Mouse (Mus musculus): ENCODE data around the gene Cenpp.

Cenpp gene

GRCm38 (mm10) chr13:49652481-49653179, at the start of gene Cenpp, which contains the start of gene Nol8:
Cenpp (minus strand) TSS chr13:49652785.
Nol8 (plus strand) TSS chr13:49653078.
- in situ Hi-C loops (cut with MboI; ENCODE audit: low sequenced_read_pairs) = no loop called here

DNA sequence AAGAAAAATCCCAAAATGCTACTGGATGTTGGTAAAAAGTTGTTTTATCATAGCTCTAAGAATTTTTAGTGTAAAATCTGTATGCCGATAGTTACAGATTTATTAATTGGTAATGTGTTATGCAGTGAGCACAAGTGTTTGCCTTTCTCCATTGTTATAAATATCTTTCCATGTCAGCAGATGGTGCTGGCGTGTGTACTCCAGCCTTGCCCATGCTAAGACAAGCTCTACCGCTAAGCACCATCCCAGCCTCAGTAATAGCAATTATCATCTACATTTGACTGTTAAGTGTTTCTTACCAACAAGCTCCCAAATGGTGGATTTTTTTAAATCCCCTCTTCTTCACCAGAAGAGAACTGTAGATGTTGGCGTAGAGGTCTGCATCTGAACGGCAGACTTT, 38.5 kb upstream of the Cenpp start:
- in situ Hi-C loops (cut with MboI; ENCODE audit: low sequenced_read_pairs) = no loop called here

DNA sequence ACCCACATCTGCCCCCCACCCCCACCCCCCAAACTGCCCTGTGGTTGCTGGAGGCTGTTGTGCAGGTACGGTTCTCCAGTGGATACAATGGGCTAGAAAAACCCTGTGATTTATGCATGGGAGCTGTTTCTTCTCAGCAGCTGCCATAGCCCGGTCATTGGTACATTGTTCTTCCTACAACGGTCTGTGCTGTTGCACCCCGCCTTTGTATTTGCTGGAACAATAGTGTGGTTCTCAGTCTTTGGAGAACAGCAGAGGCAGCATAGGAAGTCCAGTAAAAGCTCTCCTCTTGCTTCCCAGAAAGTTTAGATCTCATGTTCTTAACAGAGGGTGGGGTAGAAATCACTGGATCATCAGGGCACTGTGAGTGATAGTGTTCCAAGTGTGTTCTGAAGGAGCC, 31.7 kb upstream of the Cenpp start:
- in situ Hi-C loops (cut with MboI; ENCODE audit: low sequenced_read_pairs) = no loop called here

DNA sequence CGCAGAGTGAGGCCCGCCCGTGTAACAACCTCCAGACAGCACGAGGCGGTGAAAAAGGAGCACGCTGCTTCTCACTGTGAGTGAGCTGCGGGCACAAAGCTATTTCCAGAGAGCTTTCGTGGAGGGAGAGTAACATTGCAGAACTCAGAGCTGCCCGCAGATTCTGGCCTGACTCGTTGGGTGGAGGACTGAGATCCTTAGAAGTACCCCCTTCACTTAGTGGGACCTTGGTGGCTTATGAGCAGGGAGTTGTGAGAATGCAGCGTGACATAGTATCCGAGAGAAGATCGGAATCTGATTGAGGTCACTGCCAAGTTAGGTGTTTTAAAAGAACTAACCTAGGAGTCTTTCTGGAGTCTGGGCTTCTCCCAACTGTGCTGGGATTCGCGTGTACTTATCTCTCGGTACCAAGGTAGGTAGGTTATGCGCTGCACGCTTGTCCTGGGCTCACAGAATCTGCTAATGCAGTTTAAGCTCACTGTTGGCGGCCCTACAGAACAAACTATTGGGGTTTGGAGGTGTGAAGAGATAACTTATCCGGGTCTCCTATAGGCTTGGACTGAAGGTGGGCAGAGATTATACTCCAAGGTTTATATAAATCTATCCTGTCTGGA, 29.8 kb upstream of the Cenpp start:
- in situ Hi-C loops (cut with MboI; ENCODE audit: low sequenced_read_pairs) = no loop called here

GRCm38 (mm10) chr13:49681351-49682232, 29.0 kb upstream of the Cenpp start, which contains the start of gene Iars:
Iars (plus strand) TSS chr13:49682100.
- in situ Hi-C loops (cut with MboI; ENCODE audit: low sequenced_read_pairs) = no loop called here

- in situ Hi-C loops (cut with MboI; ENCODE audit: low sequenced_read_pairs) = no loop called here
These were observed 25.2 kb upstream of the Cenpp start for GRCm38 (mm10) chr13:49677793-49678192.

DNA sequence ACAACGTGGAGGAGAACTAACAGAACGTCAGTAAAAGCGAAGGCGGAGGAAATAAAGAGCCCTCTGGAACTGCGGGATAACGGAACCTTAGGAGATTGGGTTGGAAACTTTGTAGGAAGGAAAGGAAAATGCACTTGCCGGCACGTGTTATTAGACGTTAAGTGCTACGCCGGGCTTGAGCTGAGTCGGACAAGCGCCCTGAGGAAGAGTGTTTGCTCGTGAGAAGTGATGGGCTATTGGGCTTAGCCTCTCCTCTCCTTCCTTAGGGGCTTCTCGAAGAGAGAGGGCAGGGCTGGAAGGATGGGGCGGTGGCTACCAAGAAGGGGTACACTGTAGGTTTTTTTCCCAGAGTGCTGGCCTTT, 576 bp upstream of the Cenpp start:
- in situ Hi-C loops (cut with MboI; ENCODE audit: low sequenced_read_pairs) = no loop called here

DNA sequence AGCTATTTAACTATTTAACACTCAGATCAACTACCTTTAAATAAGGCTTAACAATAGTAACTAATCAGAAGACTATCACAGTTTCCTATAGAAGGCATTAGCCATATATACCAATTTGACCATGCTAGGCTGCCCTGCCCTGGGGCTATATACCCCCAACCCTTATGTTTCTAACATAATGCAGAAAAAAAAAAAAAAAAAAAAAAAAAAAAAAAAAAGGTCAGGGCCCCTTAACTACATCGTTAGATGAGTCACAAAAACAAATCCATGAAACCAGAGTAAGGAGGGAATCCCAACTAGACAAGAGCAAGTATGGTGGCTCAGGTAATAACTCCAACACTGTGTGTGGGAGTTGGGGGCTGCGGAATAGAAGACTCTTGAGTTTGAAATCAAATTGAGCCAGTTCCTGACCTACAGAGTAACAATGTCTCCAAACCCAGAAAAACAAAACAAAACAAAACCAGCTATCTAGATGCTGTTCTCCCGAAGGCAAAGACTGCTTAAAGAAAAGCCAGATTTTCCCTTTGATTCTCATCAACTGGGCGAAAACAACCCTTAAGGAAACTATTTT, 719 bp downstream of the Cenpp start:
- in situ Hi-C loops (cut with MboI; ENCODE audit: low sequenced_read_pairs) = no loop called here

DNA sequence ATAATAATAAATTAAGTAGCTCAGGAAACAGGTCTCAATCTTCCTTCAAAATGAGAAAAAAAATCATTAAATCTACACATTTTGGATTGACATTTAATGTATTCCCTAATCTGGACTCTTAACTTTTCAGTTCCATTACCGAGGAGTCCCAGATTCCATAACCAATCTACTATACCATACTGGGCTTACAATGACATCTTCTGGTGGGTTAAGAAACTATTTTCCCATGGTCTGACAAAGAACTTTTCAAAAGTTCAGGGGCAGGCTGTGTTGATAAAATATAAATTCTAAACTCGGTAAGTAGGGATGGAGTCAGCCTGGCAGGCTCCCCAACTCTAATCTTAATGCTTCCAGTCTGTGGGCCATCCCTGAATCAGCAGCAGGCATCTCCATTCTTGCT, 1.4 kb downstream of the Cenpp start:
- in situ Hi-C loops (cut with MboI; ENCODE audit: low sequenced_read_pairs) = no loop called here

- in situ Hi-C loops (cut with MboI; ENCODE audit: low sequenced_read_pairs) = no loop called here
These were observed 6.6 kb downstream of the Cenpp start for GRCm38 (mm10) chr13:49646019-49646418.

GRCm38 (mm10) chr13:49644731-49645529, 7.7 kb downstream of the Cenpp start:
- in situ Hi-C loops (cut with MboI; ENCODE audit: low sequenced_read_pairs) = loop anchor here (5.0 kb wide), 1 partner anchor 193 kb away; no protein-coding TSS in a partner anchor

- in situ Hi-C loops (cut with MboI; ENCODE audit: low sequenced_read_pairs) = loop anchor here (5.0 kb wide), 1 partner anchor 192 kb away; no protein-coding TSS in a partner anchor
These were observed 8.8 kb downstream of the Cenpp start for GRCm38 (mm10) chr13:49643669-49644362.

DNA sequence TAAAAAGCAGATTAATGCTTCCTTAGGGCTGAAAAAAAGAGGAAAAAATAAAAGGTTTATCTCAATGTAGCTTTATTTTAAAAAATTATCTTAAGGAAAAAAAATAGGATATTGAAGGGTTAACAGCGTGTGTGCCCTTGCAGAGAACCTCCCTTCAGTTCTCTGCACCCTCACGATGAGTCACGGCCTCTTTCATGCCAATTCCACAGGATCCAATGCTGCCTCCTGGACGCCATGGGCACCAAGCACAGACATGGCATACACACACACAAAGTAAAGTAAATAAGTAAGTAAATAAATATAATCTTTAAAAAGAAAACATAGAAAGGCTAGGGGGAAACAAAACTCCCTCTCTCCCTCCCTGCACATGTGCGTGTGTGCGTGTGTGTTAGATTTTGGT, 9.9 kb downstream of the Cenpp start:
- in situ Hi-C loops (cut with MboI; ENCODE audit: low sequenced_read_pairs) = loop anchor here (5.0 kb wide), 1 partner anchor 190 kb away; no protein-coding TSS in a partner anchor

GRCm38 (mm10) chr13:49639965-49640364, 12.6 kb downstream of the Cenpp start:
- in situ Hi-C loops (cut with MboI; ENCODE audit: low sequenced_read_pairs) = loop anchor here (5.0 kb wide), 1 partner anchor 188 kb away; no protein-coding TSS in a partner anchor

DNA sequence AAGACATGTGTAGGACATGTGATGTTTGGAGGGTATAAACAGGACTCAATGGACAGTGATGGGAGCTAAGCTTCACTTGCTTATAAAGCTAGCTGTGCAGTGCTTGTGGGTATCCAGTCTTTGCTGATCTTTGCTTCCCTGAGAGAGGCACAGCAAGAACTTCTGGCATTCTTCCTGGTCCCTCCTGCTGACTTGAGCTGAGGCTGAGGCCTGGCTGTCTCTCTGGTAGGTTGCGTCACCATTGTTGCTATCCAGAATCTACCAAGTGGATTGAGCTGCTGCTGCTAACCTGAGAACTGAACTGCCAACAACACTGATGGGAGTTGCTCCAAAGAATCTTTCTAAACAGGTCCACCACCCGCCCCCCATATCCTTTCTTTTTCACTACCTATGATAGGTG, 23.5 kb downstream of the Cenpp start:
- in situ Hi-C loops (cut with MboI; ENCODE audit: low sequenced_read_pairs) = no loop called here

DNA sequence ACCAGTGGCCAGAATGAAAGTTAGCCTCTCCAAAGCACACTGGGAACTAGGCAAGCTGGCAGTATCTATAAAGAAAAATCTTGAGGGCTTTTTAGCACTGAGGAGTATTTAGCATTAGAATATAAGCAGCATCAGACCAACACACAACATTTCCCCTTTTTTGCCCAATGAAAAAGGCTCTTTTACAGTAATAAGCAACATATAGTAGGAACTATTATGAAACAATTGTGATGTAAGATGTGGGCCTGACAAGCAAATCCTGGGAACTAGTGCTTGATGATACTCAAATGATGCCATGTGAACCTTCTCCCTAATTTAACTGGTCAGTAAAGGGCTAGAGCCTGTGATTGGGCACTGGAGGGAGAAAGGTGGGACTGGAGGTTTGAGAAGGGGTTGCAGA, 24.4 kb downstream of the Cenpp start:
- in situ Hi-C loops (cut with MboI; ENCODE audit: low sequenced_read_pairs) = no loop called here

DNA sequence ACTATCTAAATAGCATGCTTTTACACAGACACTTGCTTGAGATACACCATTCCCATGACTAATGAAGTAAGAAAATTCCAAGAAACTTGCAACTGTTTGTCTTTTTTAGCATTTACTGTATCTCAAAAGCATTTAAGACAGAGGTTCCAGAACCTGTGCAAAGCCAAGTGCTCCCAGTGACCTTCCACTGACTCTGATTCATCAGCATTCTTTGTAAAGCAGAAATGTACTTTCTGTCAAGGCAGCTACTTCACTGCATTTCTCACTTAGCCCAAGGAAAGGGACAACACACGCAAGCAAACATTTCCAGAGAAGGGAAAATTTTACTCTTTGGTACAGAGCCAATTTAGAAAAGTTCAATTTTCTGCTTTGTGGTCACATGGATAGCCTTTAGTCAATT, 29.4 kb downstream of the Cenpp start:
- in situ Hi-C loops (cut with MboI; ENCODE audit: low sequenced_read_pairs) = no loop called here

- in situ Hi-C loops (cut with MboI; ENCODE audit: low sequenced_read_pairs) = no loop called here
These were observed 34.2 kb downstream of the Cenpp start for GRCm38 (mm10) chr13:49618365-49618764.

GRCm38 (mm10) chr13:49617021-49617420, 35.6 kb downstream of the Cenpp start:
- in situ Hi-C loops (cut with MboI; ENCODE audit: low sequenced_read_pairs) = no loop called here

Data from CH12F3 (cell line).